Comparison of ENCODE assay signal across 8 mouse cellular contexts in genomic region chr4:59765385-59766005, GRCm38 (mm10). TPM values are rescaled to one million over a fixed set of nuclear protein-coding genes. Genes with fewer than 3 reads are reported as not detected.
DNase-seq lines count a peak whose midpoint lies in the region; ATAC-seq and TF ChIP-seq lines count a peak whose summit lies in the region.

No protein-coding gene starts in this region.

- peaks cover 7% of the 10 kb centered on the region for H3K4me1 ChIP-seq in heart, adult 2 months (ENCODE audit: control insufficient read depth, insufficient read depth, low read length)
- peaks cover 14% of the 10 kb centered on the region for H3K4me1 ChIP-seq in forebrain, embryonic 12.5 days
- H3K4me1 ChIP-seq in kidney, embryonic 16.5 days (ENCODE audit: insufficient read depth, low read length), result peaks cover 20% of the 10 kb centered on the region

- TF ChIP-seq POLR2A in heart, adult 2 months (IDR thresholded peaks at IDR 0.05; ENCODE audit: insufficient read depth, low read depth, low read length), result no peak
- no peak for TF ChIP-seq POLR2A in myocyte (IDR thresholded peaks at IDR 0.05; ENCODE audit: insufficient read length, low read depth)

- H3K36me3 ChIP-seq in heart, adult 2 months (ENCODE audit: control insufficient read depth, insufficient read depth, low read length), result no peaks in the 10 kb centered on the region
- H3K36me3 ChIP-seq in forebrain, embryonic 12.5 days (replicated peaks), result peaks cover 9% of the 10 kb centered on the region
- H3K36me3 ChIP-seq in kidney, embryonic 16.5 days (ENCODE audit: insufficient read depth, low read length), result peaks cover 9% of the 10 kb centered on the region
- peaks cover 5% of the 10 kb centered on the region for H3K36me3 ChIP-seq in myocyte (ENCODE audit: control insufficient read depth, insufficient read depth)

- H3K27me3 ChIP-seq in heart, adult 2 months (ENCODE audit: control insufficient read depth, insufficient read depth, low read length), result no peaks in the 10 kb centered on the region
- no peaks in the 10 kb centered on the region for H3K27me3 ChIP-seq in forebrain, embryonic 12.5 days
- H3K27me3 ChIP-seq in kidney, embryonic 16.5 days (ENCODE audit: insufficient read depth, low read length), result no peaks in the 10 kb centered on the region
- H3K27me3 ChIP-seq in myocyte (ENCODE audit: control insufficient read depth, insufficient read depth, insufficient read length), result no peaks in the 10 kb centered on the region

- DNase-seq in heart, adult 2 months, result no peak
- DNase-seq in heart, postnatal 14 days, result no peak
- no peak for DNase-seq in right cerebral cortex, adult 18-20 months
- no peak for DNase-seq in cerebellum, adult 8-10 months
- no peak for DNase-seq in cerebellum, adult 18-20 months

- WGBS in heart, adult 2 months, result 25% methylated on average over 7 of the region's 7 CpGs
- 31% methylated on average over 7 of the region's 7 CpGs for WGBS in forebrain, embryonic 12.5 days
- 26% methylated on average over 7 of the region's 7 CpGs for WGBS in kidney, embryonic 16.5 days

- H3K27ac ChIP-seq in heart, adult 2 months, result peak overlapping the region; percentile 53
- peak overlapping the region; percentile 56; the same call in 1 of the 2 replicates for H3K27ac ChIP-seq in forebrain, embryonic 12.5 days
- peak overlapping the region; percentile 75 for H3K27ac ChIP-seq in kidney, embryonic 16.5 days (ENCODE audit: low read length)

- no peak for TF ChIP-seq CTCF in heart, adult 2 months (IDR thresholded peaks at IDR 0.05)

- H3K4me3 ChIP-seq in heart, adult 2 months, result no peak overlapping the region; the same call in 1 of the 2 replicates
- H3K4me3 ChIP-seq in forebrain, embryonic 12.5 days (replicated peaks), result no peak overlapping the region
- H3K4me3 ChIP-seq in kidney, embryonic 16.5 days (ENCODE audit: low read length), result no peak overlapping the region
- H3K4me3 ChIP-seq in myocyte, result no peak overlapping the region

- no peak overlapping the region for H3ac ChIP-seq in myocyte (ENCODE audit: control insufficient read depth, insufficient read length)

- intact Hi-C loops in heart, adult 2 months (cut with DNase I), result no loop called here
- intact Hi-C loops in heart, postnatal 14 days (cut with DNase I), result no loop called here

- ATAC-seq in forebrain, embryonic 12.5 days (ENCODE audit: low FRiP score), result peak; percentile 48; the same call in 1 of the 2 replicates
- peak; percentile 52; the same call in 1 of the 2 replicates for ATAC-seq in kidney, embryonic 16.5 days (ENCODE audit: low FRiP score, low TSS enrichment)

- no peaks in the 10 kb centered on the region for H3K9me3 ChIP-seq in forebrain, embryonic 12.5 days
- H3K9me3 ChIP-seq in kidney, embryonic 16.5 days (ENCODE audit: low read length), result no peaks in the 10 kb centered on the region

- no peak overlapping the region for H3K9ac ChIP-seq in heart, adult 2 months (ENCODE audit: low read depth, low read length)
- no peak overlapping the region for H3K9ac ChIP-seq in forebrain, embryonic 12.5 days
- no peak overlapping the region; the same call in 1 of the 2 replicates for H3K9ac ChIP-seq in kidney, embryonic 16.5 days (replicated peaks; ENCODE audit: low read length)

- TF ChIP-seq EP300 in heart, adult 2 months (IDR thresholded peaks at IDR 0.05; ENCODE audit: insufficient read depth, low read depth, low read length), result no peak

- no peaks in the 10 kb centered on the region for H3K79me2 ChIP-seq in heart, adult 2 months (replicated peaks; ENCODE audit: control insufficient read depth, insufficient read depth, low read length)
- no peaks in the 10 kb centered on the region for H3K79me2 ChIP-seq in myocyte (ENCODE audit: control insufficient read depth, insufficient read depth)

- H3K4me2 ChIP-seq in forebrain, embryonic 12.5 days, result no peak overlapping the region
- peak overlapping the region; percentile 39 for H3K4me2 ChIP-seq in kidney, embryonic 16.5 days (replicated peaks; ENCODE audit: low read depth, low read length)
- peak overlapping the region; percentile 1 for H3K4me2 ChIP-seq in myocyte (ENCODE audit: low read depth)

TF ChIP-seq in myocyte, 11 proteins besides CTCF, POLR2A, EP300 and RAD21:
- no peak for TF ChIP-seq CEBPB (IDR thresholded peaks at IDR 0.05; ENCODE audit: insufficient read depth, poor library complexity, severe bottlenecking)
- TF ChIP-seq TCF3 (IDR thresholded peaks at IDR 0.05; ENCODE audit: insufficient read length, low read depth), result no peak
- no peak for TF ChIP-seq E2F4 (IDR thresholded peaks at IDR 0.05; ENCODE audit: insufficient read depth)
- TF ChIP-seq TCF12 (IDR thresholded peaks at IDR 0.05; ENCODE audit: insufficient read depth, poor library complexity, severe bottlenecking), result no peak
- TF ChIP-seq SRF (IDR thresholded peaks at IDR 0.05; ENCODE audit: control insufficient read depth, insufficient read length, low read depth), result no peak
- TF ChIP-seq POLR2AphosphoS2 (IDR thresholded peaks at IDR 0.05; ENCODE audit: insufficient read length, low read depth), result no peak
- TF ChIP-seq MAX (IDR thresholded peaks at IDR 0.05; ENCODE audit: low read depth), result no peak
- TF ChIP-seq MYOG (IDR thresholded peaks at IDR 0.05; ENCODE audit: control insufficient read depth in 1 of 3, insufficient read depth in 1 of 3, insufficient read length in 2 of 3, low read depth in 2 of 3), result no peak
- TF ChIP-seq REST (IDR thresholded peaks at IDR 0.05; ENCODE audit: insufficient read depth, insufficient read length), result no peak
- TF ChIP-seq USF1 (IDR thresholded peaks at IDR 0.05; ENCODE audit: low read depth), result no peak
- TF ChIP-seq MYOD1 (IDR thresholded peaks at IDR 0.05; ENCODE audit: control insufficient read depth in 1 of 3, insufficient read length in 2 of 3, low read depth in 2 of 3), result no peak

RNA-seq across cellular contexts. Expression of gene Inip, which starts 35.9 kb away (rescaled TPM):
- total RNA-seq in heart, adult 2 months (2021), result 1 to 10 TPM; 9.7 to 9.8 TPM
- 6.2 and 11.8 TPM in 2 replicates for polyA plus RNA-seq in heart, adult 2 months (2012; rRNA removed)
- total RNA-seq in heart, postnatal 14 days (2021), result 10 to 100 TPM; 10.3 to 12.3 TPM
- polyA plus RNA-seq in forebrain, embryonic 12.5 days (2016; fragmentation: Nextera tagmentation; extraction: Ambion mirVana), result 100 and 111 TPM in 2 replicates
- 57.1 and 60.3 TPM in 2 replicates for polyA plus RNA-seq in kidney, embryonic 16.5 days (2015; fragmentation: Nextera tagmentation; extraction: Ambion mirVana)
- 7.4 TPM for polyA plus RNA-seq in myocyte (2012; fragmentation: generic; extraction: Trizol)

RNA-seq across cellular contexts. Expression of gene Snx30, which starts 40.1 kb away (rescaled TPM):
- total RNA-seq in heart, adult 2 months (2021), result 1 to 10 TPM; 4.7 to 5.5 TPM
- polyA plus RNA-seq in heart, adult 2 months (2012; rRNA removed), result 1.9 and 3.6 TPM in 2 replicates
- 1 to 10 TPM; 5.0 to 8.2 TPM for total RNA-seq in heart, postnatal 14 days (2021)
- polyA plus RNA-seq in forebrain, embryonic 12.5 days (2016; fragmentation: Nextera tagmentation; extraction: Ambion mirVana), result 12.1 and 13.4 TPM in 2 replicates
- 6.6 and 7.3 TPM in 2 replicates for polyA plus RNA-seq in kidney, embryonic 16.5 days (2015; fragmentation: Nextera tagmentation; extraction: Ambion mirVana)
- polyA plus RNA-seq in myocyte (2012; fragmentation: generic; extraction: Trizol), result 2.6 TPM
